Mouse (Mus musculus) embryonic fibroblast, embryonic 13.5 days (primary cell): ENCODE measurements around the gene Kcnh6. TPM values are rescaled to one million over a fixed set of nuclear protein-coding genes. Genes with fewer than 3 reads are reported as not detected.
"Not testable (repeated sequence)": the region's sequence is repeated elsewhere in the genome, so short reads cannot be mapped to it uniquely, and the experiment has no call there.

ENCODE experiments used
- H3K27ac ChIP-seq: 2 replicates; pipeline ENCODE4 v1.5.1; 2012; ENCODE audit warnings: low read length, control low read depth, inconsistent platforms; ENCODE audit not compliant: insufficient read depth
- H3K4me1 ChIP-seq: 2 replicates; pipeline ENCODE4 v1.6.1; 2011; ENCODE audit warnings: low read length; ENCODE audit not compliant: control insufficient read depth, insufficient read depth
- H3K4me3 ChIP-seq: 2 replicates; pipeline ENCODE4 v1.5.1; 2011; ENCODE audit warnings: mild to moderate bottlenecking, control low read depth, low read length; ENCODE audit not compliant: insufficient read depth
- CTCF ChIP-seq: IDR thresholded peaks from 2 replicates; pipeline ENCODE4 v1.5.1; 2011; ENCODE audit warnings: mild to moderate bottlenecking, control low read depth, low read length, moderate library complexity, borderline replicate concordance; ENCODE audit not compliant: insufficient read depth
- POLR2A ChIP-seq: IDR thresholded peaks from 2 replicates; pipeline ENCODE4 v1.6.1; 2011; ENCODE audit warnings: low read depth, mild to moderate bottlenecking, control low read depth, low read length, moderate library complexity
- polyA plus RNA-seq: library from polyadenylated mRNA; stranded (reverse); fragments of >200 nt; gene quantifications from 2 replicates; pipeline ENCODE4 v1.2.4, GENCODE M21; 2011; ENCODE audit warnings: low read depth; ENCODE audit not compliant: missing spikeins, insufficient read length

Gene Kcnh6
- polyA plus RNA-seq, 1 experiment: not detected

GRCm38 (mm10) chr11:106005970-106006369 lies 2.0 kb upstream of the Kcnh6 start:
- no peaks in the 10 kb centered on the region for H3K4me1 ChIP-seq
- no peak overlapping the region for H3K4me3 ChIP-seq
- no peak for TF ChIP-seq POLR2A
- no peak for TF ChIP-seq CTCF
- H3K27ac ChIP-seq: no peak overlapping the region

- Histone ChIP-seq H3K4me1 (no peaks in the 10 kb centered on the region), H3K4me3 (no peak overlapping the region), H3K27ac (no peak overlapping the region)
- no peak for TF ChIP-seq CTCF
- TF ChIP-seq POLR2A: no peak
Observed at GRCm38 (mm10) chr11:106012711-106013110, 4.8 kb downstream of the Kcnh6 start.

GRCm38 (mm10) chr11:106013556-106014225 lies 5.8 kb downstream of the Kcnh6 start:
- no peaks in the 10 kb centered on the region for H3K4me1 ChIP-seq
- no peak overlapping the region for H3K4me3 ChIP-seq
- TF ChIP-seq CTCF (no peak), POLR2A (no peak)
- no peak overlapping the region for H3K27ac ChIP-seq

- TF ChIP-seq POLR2A: no peak
- no peak for TF ChIP-seq CTCF
- no peaks in the 10 kb centered on the region for H3K4me1 ChIP-seq
- no peak overlapping the region for H3K4me3 ChIP-seq
- no peak overlapping the region for H3K27ac ChIP-seq
Observed at GRCm38 (mm10) chr11:106016440-106016839, 8.5 kb downstream of the Kcnh6 start.

- Histone ChIP-seq H3K4me3 (no peak overlapping the region), H3K4me1 (no peaks in the 10 kb centered on the region), H3K27ac (no peak overlapping the region)
- no peak for TF ChIP-seq CTCF
- no peak for TF ChIP-seq POLR2A
Observed at GRCm38 (mm10) chr11:106020051-106020763, 12.3 kb downstream of the Kcnh6 start.

GRCm38 (mm10) chr11:106025774-106026173 lies 17.9 kb downstream of the Kcnh6 start:
- TF ChIP-seq POLR2A (no peak), CTCF (no peak)
- no peak overlapping the region for H3K4me3 ChIP-seq
- no peaks in the 10 kb centered on the region for H3K4me1 ChIP-seq
- H3K27ac ChIP-seq: no peak overlapping the region

- Histone ChIP-seq H3K4me1 (no peaks in the 10 kb centered on the region), H3K27ac (no peak overlapping the region), H3K4me3 (no peak overlapping the region)
- TF ChIP-seq POLR2A: no peak
- peak; percentile 78 for TF ChIP-seq CTCF
Observed at GRCm38 (mm10) chr11:106026465-106027151, 18.7 kb downstream of the Kcnh6 start.

- no peak overlapping the region for H3K27ac ChIP-seq
Observed at GRCm38 (mm10) chr11:106027607-106028006, 19.7 kb downstream of the Kcnh6 start.

GRCm38 (mm10) chr11:106032074-106032473 lies 24.1 kb downstream of the Kcnh6 start:
- 0 out of 2 replicates have a peak overlapping the region, but pooled peaks have one; percentile 3 for H3K27ac ChIP-seq
- not testable (repeated sequence) for H3K4me1 ChIP-seq, H3K4me3 ChIP-seq

More at GRCm38 (mm10) chr11:106027607-106028006, 19.7 kb downstream of the Kcnh6 start:
- no peak overlapping the region for H3K4me3 ChIP-seq
- no peaks in the 10 kb centered on the region for H3K4me1 ChIP-seq
- TF ChIP-seq CTCF: no peak
- no peak for TF ChIP-seq POLR2A

- no peak overlapping the region for H3K27ac ChIP-seq
- no peaks in the 10 kb centered on the region for H3K4me1 ChIP-seq
- H3K4me3 ChIP-seq: no peak overlapping the region; the same call in 1 of the 2 replicates
- TF ChIP-seq POLR2A: no peak
- TF ChIP-seq CTCF: no peak
Observed at GRCm38 (mm10) chr11:106033491-106033919, 25.6 kb downstream of the Kcnh6 start.
